In genomic region chr5:139130351-139130750, GRCm38 (mm10) we compare ENCODE assay signal across 12 mouse cellular contexts. TPM values are rescaled to one million over a fixed set of nuclear protein-coding genes. Genes with fewer than 3 reads are reported as not detected.
DNase-seq lines count a peak whose midpoint lies in the region; ATAC-seq lines count a peak whose summit lies in the region.
"Had no signal": no experiment of that assay in that cellular context is flagged by ENCODE, and none has a peak within 500 bp of the region (broad histone marks: within the 10 kb centered on the region; RNA-seq: fewer than 3 reads in every experiment).

No protein-coding gene starts in this region.

- H3K36me3 ChIP-seq in heart, embryonic 15.5 days, result no peaks in the 10 kb centered on the region
- 0 out of 2 replicates have a peak, but pooled peaks cover 3% of the 10 kb centered on the region for H3K36me3 ChIP-seq in forebrain, embryonic 16.5 days (ENCODE audit: control insufficient read depth, insufficient read depth)
- H3K36me3 ChIP-seq in midbrain, embryonic 14.5 days (ENCODE audit: control insufficient read depth, insufficient read depth, low read length), result peaks cover 10% of the 10 kb centered on the region; the same call in 1 of the 2 replicates

- peak overlapping the region; percentile 59; the same call in 1 of the 2 replicates for H3K4me3 ChIP-seq in heart, embryonic 15.5 days
- no peak overlapping the region for H3K4me3 ChIP-seq in forebrain, embryonic 16.5 days (replicated peaks; ENCODE audit: low read length)
- peak overlapping the region; percentile 57; the same call in 1 of the 2 replicates for H3K4me3 ChIP-seq in midbrain, embryonic 14.5 days (replicated peaks; ENCODE audit: low read depth, low read length)

- H3K4me1 ChIP-seq in heart, embryonic 15.5 days (replicated peaks), result peaks cover 7% of the 10 kb centered on the region; the same call in 1 of the 2 replicates
- H3K4me1 ChIP-seq in forebrain, embryonic 16.5 days (replicated peaks; ENCODE audit: control insufficient read depth, insufficient read depth, low read length), result peaks cover 19% of the 10 kb centered on the region
- peaks cover 10% of the 10 kb centered on the region; the same call in 1 of the 2 replicates for H3K4me1 ChIP-seq in midbrain, embryonic 14.5 days (ENCODE audit: control insufficient read depth, insufficient read depth, low read length)

- ATAC-seq in heart, embryonic 15.5 days (replicated peaks; ENCODE audit: insufficient number of reproducible peaks, insufficient read depth, low FRiP score, low read depth), result no peak
- no peak for ATAC-seq in forebrain, embryonic 16.5 days
- ATAC-seq in midbrain, embryonic 14.5 days (ENCODE audit: low FRiP score, low TSS enrichment), result no peak

- DNase-seq in heart, postnatal 14 days, result no peak
- DNase-seq in cerebellum, adult 9-11 months, result peak; percentile 76
- no peak for DNase-seq in midbrain, embryonic 14.5 days
- DNase-seq in liver, result no peak
- no peak for DNase-seq in spleen, postnatal 10 days (ENCODE audit: low spot score in 2 of 2)
- no peak for DNase-seq in gastrocnemius, postnatal 36 days
- DNase-seq: gastrocnemius, postnatal 25 days; kidney, postnatal 25 days had no signal

- H3K27ac ChIP-seq in heart, embryonic 15.5 days, result no peak overlapping the region
- H3K27ac ChIP-seq in forebrain, embryonic 16.5 days (ENCODE audit: low read length), result no peak overlapping the region
- H3K27ac ChIP-seq in midbrain, embryonic 14.5 days (replicated peaks; ENCODE audit: low read depth, low read length), result peak overlapping the region; percentile 84

- H3K9ac ChIP-seq in heart, embryonic 15.5 days, result no peak overlapping the region
- H3K9ac ChIP-seq in forebrain, embryonic 16.5 days (replicated peaks; ENCODE audit: low read depth, low read length), result no peak overlapping the region; the same call in 1 of the 2 replicates
- H3K9ac ChIP-seq in midbrain, embryonic 14.5 days (replicated peaks; ENCODE audit: low read length), result peak overlapping the region; percentile 77; the same call in 1 of the 2 replicates

- no peaks in the 10 kb centered on the region for H3K9me3 ChIP-seq in heart, embryonic 15.5 days (replicated peaks)
- H3K9me3 ChIP-seq in forebrain, embryonic 16.5 days (ENCODE audit: control insufficient read depth, low read length), result no peaks in the 10 kb centered on the region
- no peaks in the 10 kb centered on the region for H3K9me3 ChIP-seq in midbrain, embryonic 14.5 days (ENCODE audit: control insufficient read depth, low read length)

- WGBS in heart, embryonic 15.5 days, result 74% methylated on average over 5 of the region's 5 CpGs
- WGBS in forebrain, embryonic 16.5 days, result 75% methylated on average over 5 of the region's 5 CpGs
- WGBS in midbrain, embryonic 14.5 days, result 86% methylated on average over 5 of the region's 5 CpGs

- H3K27me3 ChIP-seq in heart, embryonic 15.5 days, result peaks cover 16% of the 10 kb centered on the region
- no peaks in the 10 kb centered on the region for H3K27me3 ChIP-seq in forebrain, embryonic 16.5 days (replicated peaks; ENCODE audit: control insufficient read depth, insufficient read depth, low read length)
- no peaks in the 10 kb centered on the region for H3K27me3 ChIP-seq in midbrain, embryonic 14.5 days (ENCODE audit: control insufficient read depth, insufficient read depth, low read length)
- H3K27me3 ChIP-seq: CH12.LX had no signal

- intact Hi-C loops in heart, postnatal 14 days (cut with DNase I), result no loop called here
- intact Hi-C loops in gastrocnemius, postnatal 36 days (cut with DNase I), result no loop called here

- H3K4me2 ChIP-seq in heart, embryonic 15.5 days, result no peak overlapping the region
- H3K4me2 ChIP-seq in forebrain, embryonic 16.5 days (ENCODE audit: low read length), result peak overlapping the region; percentile 74
- peak overlapping the region; percentile 72 for H3K4me2 ChIP-seq in midbrain, embryonic 14.5 days (ENCODE audit: low read length)

RNA-seq across cellular contexts. Expression of gene Prkar1b, which starts 19.4 kb away (rescaled TPM):
- polyA plus RNA-seq in heart, embryonic 15.5 days (2015; fragmentation: Nextera tagmentation; extraction: Ambion mirVana), result 10.1 and 12.3 TPM in 2 replicates
- 1 to 10 TPM; 1.5 to 2.1 TPM for total RNA-seq in heart, postnatal 14 days (2021)
- polyA plus RNA-seq in forebrain, embryonic 16.5 days (2015; fragmentation: Nextera tagmentation; extraction: Ambion mirVana), result 208 and 245 TPM in 2 replicates
- 169 and 190 TPM in 2 replicates for polyA plus RNA-seq in midbrain, embryonic 14.5 days (2014; fragmentation: Nextera tagmentation; extraction: Ambion mirVana)
- 1 to 10 TPM; 1.2 to 1.5 TPM for total RNA-seq in gastrocnemius, postnatal 36 days (2021)
- total RNA-seq: CH12.LX; hematopoietic stem cell, adult 5-6 weeks had no signal

RNA-seq across cellular contexts. Expression of gene Dnaaf5, which starts 19.7 kb away (rescaled TPM):
- 5.0 and 8.5 TPM in 2 replicates for polyA plus RNA-seq in heart, embryonic 15.5 days (2015; fragmentation: Nextera tagmentation; extraction: Ambion mirVana)
- 10 to 100 TPM; 14.7 to 16.8 TPM for total RNA-seq in heart, postnatal 14 days (2021)
- 2.7 and 3.3 TPM in 2 replicates for polyA plus RNA-seq in forebrain, embryonic 16.5 days (2015; fragmentation: Nextera tagmentation; extraction: Ambion mirVana)
- polyA plus RNA-seq in midbrain, embryonic 14.5 days (2014; fragmentation: Nextera tagmentation; extraction: Ambion mirVana), result 2.9 and 4.0 TPM in 2 replicates
- total RNA-seq in gastrocnemius, postnatal 36 days (2021), result 10 to 100 TPM; 13.5 to 14.4 TPM

Comparison
In these comparisons a context has a peak if more than half of its experiments do, and no peak if none do; other contexts are left out.
1. RNA of gene Prkar1b, which starts 19.4 kb away (polyA plus RNA-seq): 208 to 245 TPM in forebrain, embryonic 16.5 days and 169 to 190 TPM in midbrain, embryonic 14.5 days; 10.1 to 12.3 TPM in heart, embryonic 15.5 days; every median in the first group is over 10 times any median in the second.